Mouse (Mus musculus) retina, postnatal 1 day (tissue): ENCODE measurements at regions not wholly inside any gene's neighbourhood (a gene's known extent, or its start where the extent isn't known, plus 50 kb on each side); places are given as distances from the start of the nearest gene placed in this dataset.

Experiments used
- DNase-seq: peaks from one replicate; pipeline ENCODE4 v3.0.0-alpha.2; 2012

GRCm38 (mm10) chr13:80798863-80799817 lies 84.0 kb upstream of the Arrdc3 start:
- no peak for DNase-seq

- peak; percentile 67 for DNase-seq
These were observed 77.0 kb upstream of the Arrdc3 start for GRCm38 (mm10) chr13:80806172-80806571.

GRCm38 (mm10) chr13:80827037-80827471 lies 56.1 kb upstream of the Arrdc3 start:
- DNase-seq, result peak; percentile 15
